Mouse (Mus musculus): ENCODE measurements around the gene Rnaseh2a. TPM values are rescaled to one million over a fixed set of nuclear protein-coding genes. Genes with fewer than 3 reads are reported as not detected.

Rnaseh2a gene
- polyA plus RNA-seq, 1 experiment from 2014 or later: 113 TPM

GRCm38 (mm10) chr8:84936041-84936961 lies 33.3 kb downstream of the Rnaseh2a start:
- peak overlapping the region; percentile 40 for H3K4me3 ChIP-seq (replicated peaks)
- no peaks in the 10 kb centered on the region for H3K36me3 ChIP-seq
- H3K4me2 ChIP-seq: peak overlapping the region; percentile 77
- no peak for ATAC-seq (ENCODE audit: insufficient read depth, low FRiP score, low read depth)
- H3K4me1 ChIP-seq: peaks cover 12% of the 10 kb centered on the region
- H3K27me3 ChIP-seq (replicated peaks): peaks cover 50% of the 10 kb centered on the region
- 24% methylated on average over 23 of the region's 23 CpGs for WGBS
- no peak overlapping the region for H3K27ac ChIP-seq
- H3K9ac ChIP-seq: no peak overlapping the region
- H3K9me3 ChIP-seq: no peaks in the 10 kb centered on the region

- Histone ChIP-seq H3K4me3 (replicated peaks) (no peak overlapping the region), H3K9ac (no peak overlapping the region), H3K27me3 (replicated peaks) (peaks cover 56% of the 10 kb centered on the region), H3K4me1 (peaks cover 12% of the 10 kb centered on the region), H3K9me3 (no peaks in the 10 kb centered on the region), H3K4me2 (no peak overlapping the region), H3K27ac (no peak overlapping the region), H3K36me3 (no peaks in the 10 kb centered on the region)
- ATAC-seq (ENCODE audit: insufficient read depth, low FRiP score, low read depth): 0 out of 2 replicates have a peak, but pooled peaks have one; percentile 4
- WGBS: 4% methylated on average over 14 of the region's 14 CpGs
Observed at GRCm38 (mm10) chr8:84935489-84935888, 34.1 kb downstream of the Rnaseh2a start.

- Histone ChIP-seq H3K4me2 (0 out of 2 replicates have a peak overlapping the region, but pooled peaks have one; percentile 1), H3K4me3 (replicated peaks) (no peak overlapping the region), H3K9me3 (no peaks in the 10 kb centered on the region), H3K4me1 (peaks cover 12% of the 10 kb centered on the region), H3K36me3 (no peaks in the 10 kb centered on the region), H3K27ac (no peak overlapping the region), H3K27me3 (replicated peaks) (peaks cover 62% of the 10 kb centered on the region), H3K9ac (no peak overlapping the region)
- no peak; the same call in 1 of the 2 replicates for ATAC-seq (ENCODE audit: insufficient read depth, low FRiP score, low read depth)
- 2% methylated on average over 15 of the region's 15 CpGs for WGBS
Observed at GRCm38 (mm10) chr8:84934860-84935259, 34.7 kb downstream of the Rnaseh2a start.

GRCm38 (mm10) chr8:84933767-84934559 lies 35.6 kb downstream of the Rnaseh2a start:
- H3K4me1 ChIP-seq: peaks cover 16% of the 10 kb centered on the region
- no peaks in the 10 kb centered on the region for H3K36me3 ChIP-seq
- peaks cover 71% of the 10 kb centered on the region for H3K27me3 ChIP-seq (replicated peaks)
- H3K4me3 ChIP-seq (replicated peaks): no peak overlapping the region
- H3K4me2 ChIP-seq: no peak overlapping the region
- no peak overlapping the region for H3K27ac ChIP-seq
- H3K9me3 ChIP-seq: no peaks in the 10 kb centered on the region
- no peak for ATAC-seq (ENCODE audit: insufficient read depth, low FRiP score, low read depth)
- no peak overlapping the region for H3K9ac ChIP-seq
- 76% methylated on average over 16 of the region's 16 CpGs for WGBS

- Histone ChIP-seq H3K4me1 (0 out of 2 replicates have a peak, but pooled peaks cover 7% of the 10 kb centered on the region), H3K4me3 (replicated peaks) (no peak overlapping the region), H3K9me3 (no peaks in the 10 kb centered on the region), H3K27me3 (replicated peaks) (peaks cover 52% of the 10 kb centered on the region), H3K27ac (no peak overlapping the region), H3K36me3 (no peaks in the 10 kb centered on the region), H3K4me2 (no peak overlapping the region), H3K9ac (no peak overlapping the region)
- 84% methylated on average over 13 of the region's 13 CpGs for WGBS
- no peak for ATAC-seq (ENCODE audit: insufficient read depth, low FRiP score, low read depth)
Observed at GRCm38 (mm10) chr8:84930582-84930981, 39.0 kb downstream of the Rnaseh2a start.

GRCm38 (mm10) chr8:84928456-84929306 lies 40.9 kb downstream of the Rnaseh2a start:
- peak; percentile 71; the same call in 1 of the 2 replicates for ATAC-seq (ENCODE audit: insufficient read depth, low FRiP score, low read depth)
- no peaks in the 10 kb centered on the region for H3K36me3 ChIP-seq
- peaks cover 33% of the 10 kb centered on the region for H3K27me3 ChIP-seq (replicated peaks)
- H3K4me1 ChIP-seq: 0 out of 2 replicates have a peak, but pooled peaks cover 7% of the 10 kb centered on the region
- no peaks in the 10 kb centered on the region for H3K9me3 ChIP-seq
- 2% methylated on average over 50 of the region's 52 CpGs for WGBS
- H3K4me2 ChIP-seq: peak overlapping the region; percentile 70
- H3K4me3 ChIP-seq (replicated peaks): peak overlapping the region; percentile 31
- H3K27ac ChIP-seq: no peak overlapping the region
- H3K9ac ChIP-seq: no peak overlapping the region

- Histone ChIP-seq H3K36me3 (no peaks in the 10 kb centered on the region), H3K27ac (no peak overlapping the region), H3K9me3 (no peaks in the 10 kb centered on the region), H3K27me3 (replicated peaks) (peaks cover 32% of the 10 kb centered on the region), H3K4me1 (0 out of 2 replicates have a peak, but pooled peaks cover 7% of the 10 kb centered on the region), H3K9ac (no peak overlapping the region), H3K4me2 (no peak overlapping the region), H3K4me3 (replicated peaks) (no peak overlapping the region)
- 86% methylated on average over 1 of the region's 1 CpGs for WGBS
- no peak for ATAC-seq (ENCODE audit: insufficient read depth, low FRiP score, low read depth)
Observed at GRCm38 (mm10) chr8:84927513-84927912, 42.1 kb downstream of the Rnaseh2a start.

GRCm38 (mm10) chr8:84925557-84925956 lies 44.0 kb downstream of the Rnaseh2a start:
- no peak for ATAC-seq (ENCODE audit: insufficient read depth, low FRiP score, low read depth)
- WGBS: 64% methylated on average over 7 of the region's 7 CpGs

GRCm38 (mm10) chr8:84921596-84921995 lies 48.0 kb downstream of the Rnaseh2a start:
- no peaks in the 10 kb centered on the region for H3K36me3 ChIP-seq
- WGBS: 65% methylated on average over 2 of the region's 2 CpGs
- ATAC-seq (ENCODE audit: insufficient read depth, low FRiP score, low read depth): no peak
- no peak overlapping the region for H3K27ac ChIP-seq
- H3K4me1 ChIP-seq: no peaks in the 10 kb centered on the region
- H3K9me3 ChIP-seq: no peaks in the 10 kb centered on the region
- H3K27me3 ChIP-seq (replicated peaks): no peaks in the 10 kb centered on the region; the same call in 1 of the 2 replicates
- H3K9ac ChIP-seq: no peak overlapping the region
- H3K4me3 ChIP-seq (replicated peaks): no peak overlapping the region
- no peak overlapping the region for H3K4me2 ChIP-seq

More at GRCm38 (mm10) chr8:84925557-84925956, 44.0 kb downstream of the Rnaseh2a start:
- Histone ChIP-seq H3K9me3 (no peaks in the 10 kb centered on the region), H3K27me3 (replicated peaks) (peaks cover 21% of the 10 kb centered on the region), H3K36me3 (no peaks in the 10 kb centered on the region), H3K27ac (no peak overlapping the region), H3K9ac (no peak overlapping the region), H3K4me1 (0 out of 2 replicates have a peak, but pooled peaks cover 7% of the 10 kb centered on the region), H3K4me3 (replicated peaks) (no peak overlapping the region), H3K4me2 (no peak overlapping the region)

- WGBS: 87% methylated on average over 15 of the region's 15 CpGs
- no peak overlapping the region for H3K4me3 ChIP-seq (replicated peaks)
- H3K9ac ChIP-seq: no peak overlapping the region
- H3K4me2 ChIP-seq: no peak overlapping the region
- H3K36me3 ChIP-seq: no peaks in the 10 kb centered on the region
- no peak for ATAC-seq (ENCODE audit: insufficient read depth, low FRiP score, low read depth)
- no peak overlapping the region for H3K27ac ChIP-seq
- H3K27me3 ChIP-seq (replicated peaks): no peaks in the 10 kb centered on the region; the same call in 1 of the 2 replicates
- H3K9me3 ChIP-seq: peaks cover 3% of the 10 kb centered on the region; the same call in 1 of the 2 replicates
- no peaks in the 10 kb centered on the region for H3K4me1 ChIP-seq
Observed at GRCm38 (mm10) chr8:84918646-84919045, 50.9 kb downstream of the Rnaseh2a start.

- H3K36me3 ChIP-seq: no peaks in the 10 kb centered on the region
- H3K4me3 ChIP-seq (replicated peaks): no peak overlapping the region
- H3K9ac ChIP-seq: no peak overlapping the region
- H3K27me3 ChIP-seq (replicated peaks): peaks cover 4% of the 10 kb centered on the region
- H3K4me2 ChIP-seq: no peak overlapping the region
- peaks cover 3% of the 10 kb centered on the region for H3K4me1 ChIP-seq
- ATAC-seq (ENCODE audit: insufficient read depth, low FRiP score, low read depth): no peak
- no peak overlapping the region for H3K27ac ChIP-seq
- 35% methylated on average over 20 of the region's 20 CpGs for WGBS
- peaks cover 3% of the 10 kb centered on the region; the same call in 1 of the 2 replicates for H3K9me3 ChIP-seq
Observed at GRCm38 (mm10) chr8:84917781-84918180, 51.8 kb downstream of the Rnaseh2a start.

Data from stomach, embryonic 15.5 days (tissue).